Mouse (Mus musculus) spleen, adult 18-20 months (tissue): ENCODE data around the gene Hspb3.

Source experiments
- DNase-seq, 2 experiments: peaks; one replicate each; pipeline ENCODE4 v3.0.0; 2022; ENCODE audit warnings: mixed read lengths in 2 of 2

Hspb3 gene

DNA sequence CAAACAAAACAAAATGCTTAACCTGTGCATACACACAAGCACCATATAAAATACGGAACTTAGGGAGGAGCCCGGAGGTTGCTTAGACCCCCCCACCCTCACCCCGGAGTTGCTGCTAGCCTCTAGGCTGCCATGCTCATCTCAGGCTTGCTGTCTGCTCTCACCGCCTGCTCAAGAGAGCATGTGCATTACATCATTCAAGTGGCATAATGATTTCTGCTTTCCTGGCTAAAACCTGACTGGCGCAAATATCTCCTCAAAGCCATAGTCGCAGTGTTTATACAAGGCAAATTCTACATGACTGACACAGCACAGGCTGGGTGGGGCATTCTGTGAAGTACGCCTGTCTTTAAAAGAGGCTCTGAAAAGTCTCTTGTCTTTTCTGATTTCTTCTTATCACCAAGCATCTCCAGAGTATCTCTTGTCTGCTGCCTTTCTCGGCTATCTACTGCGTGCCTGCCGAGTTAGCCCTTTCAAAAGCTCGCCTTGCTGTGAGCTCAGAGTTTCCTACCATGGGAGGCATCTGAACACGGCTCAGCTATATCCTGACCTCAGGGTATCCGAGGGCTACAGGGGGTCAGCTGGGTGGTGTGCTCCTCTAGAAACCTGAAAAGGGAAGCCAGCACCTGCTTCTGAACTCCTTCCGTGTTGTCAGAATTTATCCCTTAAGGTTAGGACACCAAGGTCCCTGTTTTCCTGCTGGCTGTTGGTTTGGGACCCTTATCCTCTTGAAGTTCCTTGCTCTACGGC is 28.6 kb downstream of the Hspb3 start:
- DNase-seq = no peak

DNA sequence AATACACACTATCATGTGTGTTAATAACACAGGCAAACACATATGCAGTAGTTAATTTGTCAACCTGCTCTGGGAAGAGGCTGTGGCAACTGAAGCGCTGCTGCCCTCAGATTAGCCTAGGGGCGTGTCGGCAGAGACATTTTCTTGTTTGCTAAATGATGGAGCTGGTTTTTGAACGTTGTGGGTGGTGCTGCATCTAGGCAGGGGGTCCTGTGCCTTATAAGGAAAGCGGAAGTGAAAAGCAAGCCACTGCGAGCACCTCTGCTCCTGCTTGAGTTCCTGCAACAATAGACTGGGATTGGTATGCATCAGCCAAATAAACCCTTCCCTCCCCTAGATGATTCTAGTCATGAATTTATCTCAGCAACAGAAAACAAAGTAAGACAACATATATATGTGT is 31.0 kb downstream of the Hspb3 start:
- DNase-seq = no peak

DNA sequence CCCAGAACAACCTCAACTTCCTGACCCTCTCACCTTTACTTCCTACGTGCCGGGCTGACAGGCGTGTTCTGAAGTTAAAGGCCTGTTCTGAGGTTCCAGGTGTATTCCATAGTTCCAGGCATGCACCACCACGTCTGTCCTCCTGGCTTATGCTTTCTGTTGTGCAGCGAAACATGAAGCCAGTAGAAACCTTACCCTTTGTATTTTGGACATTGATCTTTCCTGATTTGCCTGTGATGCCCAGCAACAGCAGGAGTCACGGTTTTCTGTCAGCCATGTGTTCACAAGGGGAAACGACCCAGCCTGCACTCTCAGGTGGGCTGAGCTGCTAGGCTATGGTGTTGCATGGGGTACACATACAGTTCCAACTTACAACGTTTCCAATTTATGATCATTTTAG is 35.9 kb downstream of the Hspb3 start:
- no peak for DNase-seq

DNA sequence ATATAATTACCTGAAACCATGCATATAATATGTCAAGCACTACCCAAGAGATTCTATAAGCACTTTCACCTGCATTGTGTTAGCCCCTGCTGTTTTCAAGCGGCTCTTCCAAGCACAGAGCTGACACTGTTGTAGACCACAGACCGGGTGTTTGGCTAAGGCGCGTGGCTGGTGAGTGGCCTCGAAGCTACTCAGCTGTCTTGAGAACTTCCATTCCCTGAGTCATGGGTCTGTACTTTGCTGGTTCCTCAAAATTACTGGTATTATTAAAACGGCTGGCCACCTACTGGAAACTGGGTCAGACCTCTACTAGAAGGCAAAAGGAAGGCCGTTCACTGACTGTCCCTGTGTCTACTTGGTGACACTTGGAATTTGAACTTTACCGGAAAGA is 40.6 kb downstream of the Hspb3 start:
- no peak for DNase-seq

DNA sequence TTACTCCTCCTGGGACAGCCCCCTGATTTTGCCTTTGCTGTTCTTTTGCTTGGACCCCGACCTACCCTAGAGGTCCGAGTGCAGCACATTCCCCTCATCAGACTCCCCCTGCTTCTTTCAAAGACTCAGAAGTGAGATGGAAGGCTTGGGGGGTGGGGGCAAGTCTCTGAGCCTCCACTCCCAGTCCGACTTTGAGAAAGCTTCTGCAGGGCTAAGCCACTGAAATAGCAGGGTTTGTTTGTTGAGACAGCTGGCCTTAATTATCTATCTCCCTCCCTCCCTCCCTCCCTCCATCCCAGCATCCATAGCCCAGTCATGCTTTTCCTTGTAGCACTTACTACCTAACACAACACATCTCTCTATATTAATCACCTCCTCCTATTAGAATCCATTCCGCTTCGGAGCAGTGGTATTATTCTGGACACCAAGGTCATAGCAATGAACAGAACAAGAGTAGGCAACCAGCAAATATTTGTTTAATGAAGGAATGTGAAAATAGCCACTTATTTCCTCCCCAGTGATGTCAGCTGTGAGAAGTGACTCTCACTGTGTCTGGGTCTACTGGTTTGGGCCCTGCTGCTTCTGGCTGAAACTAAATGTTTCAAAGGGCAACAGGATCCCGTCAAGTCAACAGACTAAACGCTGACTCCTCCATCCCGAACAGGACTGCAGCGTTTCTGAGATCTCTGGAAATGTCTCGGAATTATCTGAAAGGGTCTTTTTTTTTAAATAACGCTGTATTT is 41.2 kb downstream of the Hspb3 start:
- no peak for DNase-seq

DNA sequence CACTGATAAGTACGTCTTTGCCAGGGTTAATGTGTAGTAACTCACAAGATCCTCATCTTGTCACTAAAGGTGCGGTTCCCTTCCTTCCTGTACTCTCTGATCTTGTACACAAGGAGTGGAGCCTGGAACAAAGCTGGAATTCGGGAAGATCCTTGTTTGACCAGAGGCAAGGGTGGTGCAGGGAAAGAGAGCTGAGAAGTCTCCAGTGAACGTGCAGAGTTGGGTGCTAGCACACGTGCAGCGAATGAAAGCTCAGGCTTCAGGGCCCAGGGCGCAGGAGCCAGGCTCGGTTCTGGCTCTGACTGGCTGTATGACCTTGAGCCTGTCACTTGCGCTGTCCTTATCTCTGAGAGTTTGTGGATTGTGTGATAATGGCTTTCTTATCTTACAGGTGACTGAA is 44.5 kb downstream of the Hspb3 start:
- DNase-seq = no peak

DNA sequence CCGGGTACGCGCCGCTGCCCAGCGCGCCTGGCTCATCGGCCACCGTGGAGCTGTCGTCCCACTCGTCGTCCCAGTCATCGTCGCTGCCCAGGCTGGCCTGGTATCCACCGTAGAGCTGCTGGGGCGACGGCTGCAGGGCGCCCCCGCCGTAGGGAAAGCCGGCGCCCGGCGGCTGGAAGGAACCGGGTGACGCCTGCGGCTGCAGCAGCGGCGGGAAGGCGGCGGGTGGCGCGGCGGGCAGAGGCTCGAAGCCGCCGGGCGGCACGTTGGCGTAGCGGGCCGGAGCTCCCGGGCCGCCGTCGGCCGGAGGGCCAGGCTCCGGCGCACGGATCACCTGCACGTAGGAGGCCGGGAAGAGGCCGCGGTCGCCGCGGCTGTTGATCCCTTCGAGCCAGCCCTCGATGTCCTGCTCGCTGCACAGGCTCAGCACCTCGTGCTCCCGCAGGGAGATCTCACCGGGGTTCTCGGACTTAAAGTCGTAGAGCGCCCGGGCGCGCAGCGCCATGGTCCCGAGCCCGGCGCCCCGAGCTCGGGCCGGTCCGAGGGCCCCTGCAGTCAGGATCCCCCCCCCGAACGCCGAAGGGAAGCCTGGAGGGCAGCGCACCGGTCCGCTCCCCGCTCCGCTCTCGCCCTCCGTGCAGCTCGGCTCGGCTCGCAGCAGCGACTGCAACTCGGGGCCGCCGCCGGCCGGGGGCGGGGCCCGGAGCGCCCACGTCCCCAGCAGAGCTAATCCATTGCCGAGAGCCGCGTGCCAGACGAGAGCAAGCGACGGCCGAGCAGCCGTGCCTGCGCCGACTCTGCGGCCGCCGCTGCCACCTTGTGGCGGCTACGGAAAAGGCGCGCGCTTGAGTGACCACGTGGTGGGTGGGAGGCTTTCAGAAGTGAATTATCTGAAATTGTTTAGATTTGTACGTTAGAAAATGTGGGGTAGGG is 45.3 kb downstream of the Hspb3 start, which contains the start of gene Snx18:
Snx18 (minus strand) TSS at position 674 of the 933 bp plus-strand sequence.
- peak; percentile 84 to 89 for DNase-seq

DNA sequence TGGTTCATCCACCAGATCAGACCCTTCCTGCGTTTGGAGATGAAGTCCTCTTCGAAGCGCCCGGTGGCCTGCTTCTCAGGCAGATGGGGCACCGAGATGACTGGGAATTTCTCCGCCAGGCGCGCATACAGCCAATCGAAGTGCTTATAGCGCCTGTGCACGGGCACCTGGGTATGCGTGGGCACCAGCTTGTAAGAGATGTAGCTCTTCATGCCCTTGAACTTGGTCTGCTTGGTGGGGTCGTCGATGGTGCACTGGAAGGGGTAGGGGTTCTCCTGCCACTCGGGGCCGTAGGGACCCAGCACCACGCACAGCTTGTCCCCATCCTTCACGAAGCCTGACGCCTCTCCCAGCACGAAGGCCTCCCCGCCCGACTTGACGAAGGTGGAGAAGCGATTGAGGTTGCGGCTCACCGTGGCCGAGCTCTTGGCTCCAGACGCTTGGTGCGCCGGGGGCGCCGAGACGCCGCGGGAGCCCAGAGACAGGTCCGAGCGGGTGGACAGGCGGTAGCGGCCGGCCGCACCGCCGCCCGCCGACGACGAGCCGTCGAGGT is 46.1 kb downstream of the Hspb3 start:
- peak in 1 of 2 experiments; percentile 30 for DNase-seq

DNA sequence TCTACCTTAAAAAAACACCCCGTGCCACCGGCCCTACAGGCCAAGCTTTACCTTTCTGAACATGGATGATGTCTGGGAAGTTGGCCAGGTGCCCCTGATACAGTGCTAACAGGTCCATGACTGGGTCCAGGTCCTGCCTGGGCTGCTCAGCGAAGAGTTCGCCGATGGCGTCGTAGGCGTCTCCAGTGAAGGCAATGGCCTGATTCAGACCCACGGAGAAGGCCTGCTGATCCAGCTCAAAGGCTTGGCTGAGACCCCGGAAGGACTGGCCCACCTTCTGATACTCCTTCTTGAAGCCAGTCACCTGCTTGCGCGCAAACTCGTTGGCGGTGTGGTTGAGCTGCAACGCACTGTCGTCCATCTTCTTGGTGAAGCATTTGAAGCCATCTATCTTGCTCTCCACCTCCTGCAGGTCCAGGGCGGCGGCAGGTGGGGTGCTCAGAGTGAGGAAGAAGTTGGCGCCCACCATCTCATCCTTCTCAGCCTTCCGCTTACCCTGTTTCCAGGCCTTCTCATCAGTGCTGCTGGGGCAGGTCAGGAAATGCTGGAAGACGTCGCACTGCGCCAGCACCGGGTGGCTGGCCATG is 46.6 kb downstream of the Hspb3 start:
- DNase-seq = no peak

DNA sequence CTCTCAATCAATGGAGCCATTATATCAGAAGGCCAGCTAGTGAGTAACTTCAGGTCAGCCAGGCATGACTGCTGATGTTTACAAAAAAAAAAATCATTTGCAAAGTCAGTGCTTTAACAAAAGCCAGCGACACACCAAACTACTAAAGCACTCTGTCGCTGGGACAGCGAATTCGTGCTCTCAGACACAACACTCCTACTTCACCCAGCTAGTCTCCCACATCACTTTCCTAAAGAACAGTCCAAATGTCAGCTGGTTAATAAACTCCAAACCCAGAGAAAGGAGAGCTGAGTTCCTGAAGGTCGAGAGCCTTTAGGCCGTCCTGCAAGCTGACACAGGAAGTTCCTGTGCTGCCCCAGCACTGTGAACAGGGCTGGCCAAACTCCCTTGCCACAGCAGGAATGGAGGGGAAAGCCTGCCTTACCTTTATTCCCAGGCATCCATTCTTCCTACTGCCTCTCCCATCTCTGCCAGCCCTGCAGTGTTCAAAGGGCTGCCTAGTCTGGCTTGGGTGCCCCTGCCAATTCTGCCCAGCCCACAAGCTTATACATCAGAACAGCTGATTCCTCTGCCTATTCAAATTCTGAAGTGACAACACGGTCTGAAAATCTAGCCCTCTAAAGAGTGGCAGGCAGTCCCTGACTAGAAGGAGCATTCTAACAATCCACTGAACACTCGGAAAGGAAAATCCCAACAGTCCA is 47.4 kb downstream of the Hspb3 start:
- no peak for DNase-seq

DNA sequence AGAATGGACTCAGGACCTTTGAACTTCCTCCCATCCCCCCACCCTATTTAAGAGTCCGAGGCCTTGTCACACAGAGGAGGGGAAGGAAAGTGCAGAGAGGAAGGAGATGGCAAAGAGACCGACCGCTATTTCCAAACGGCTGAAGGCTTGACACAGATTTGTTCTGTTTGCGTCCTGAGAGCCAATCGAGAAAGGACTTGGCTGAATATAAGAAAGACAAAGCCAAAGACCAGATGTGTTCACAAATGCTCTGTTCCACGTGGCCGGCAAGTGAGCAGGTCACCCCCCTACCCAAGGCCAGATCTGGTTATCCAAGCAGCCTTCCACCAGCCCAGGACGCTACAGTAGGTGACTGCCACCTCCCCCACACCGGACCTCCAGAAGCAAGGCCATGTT is 47.9 kb downstream of the Hspb3 start:
- no peak for DNase-seq

DNA sequence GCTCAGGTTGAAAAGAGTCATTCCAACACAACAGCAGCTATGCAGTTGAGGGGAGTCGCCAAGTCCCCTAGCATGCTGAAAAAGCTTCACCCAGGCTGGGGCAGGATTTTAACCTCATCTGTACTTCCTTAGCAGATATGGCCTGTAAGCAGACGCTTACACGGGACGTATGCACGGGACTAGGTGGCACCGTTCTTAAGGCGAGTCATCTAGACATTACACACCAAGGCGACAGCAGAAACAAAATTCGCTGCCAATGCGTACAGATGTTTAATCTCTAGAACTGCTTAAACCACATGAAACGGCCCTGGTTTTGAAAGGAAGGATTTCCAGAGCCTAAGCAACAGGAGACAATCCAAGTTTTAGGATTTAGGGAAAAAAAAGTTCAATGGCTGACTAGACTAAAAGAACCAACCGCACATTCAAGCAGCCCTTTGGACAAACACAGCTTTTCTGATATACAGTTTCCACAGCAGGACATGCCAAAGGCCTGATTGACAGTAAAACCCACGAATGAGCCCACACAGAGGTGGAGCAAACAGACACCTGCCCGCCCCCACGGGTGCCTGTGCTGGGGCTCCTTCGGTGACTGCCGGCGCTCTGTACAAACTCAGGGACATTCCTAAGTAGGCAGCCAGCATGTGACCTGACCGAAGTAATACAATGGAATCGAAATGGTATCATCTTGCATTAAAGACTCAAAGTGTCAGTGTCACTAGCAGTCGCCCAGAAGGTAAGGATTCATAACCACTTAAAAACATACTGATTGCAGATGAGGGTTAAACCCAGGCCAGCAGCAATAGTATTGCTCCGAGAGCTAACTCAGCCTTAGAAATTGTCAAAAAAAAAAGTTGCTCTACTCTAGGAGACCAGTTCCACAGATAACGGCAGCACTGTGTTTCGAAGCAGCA is 48.6 kb downstream of the Hspb3 start:
- peak; percentile 63 to 73 for DNase-seq

DNA sequence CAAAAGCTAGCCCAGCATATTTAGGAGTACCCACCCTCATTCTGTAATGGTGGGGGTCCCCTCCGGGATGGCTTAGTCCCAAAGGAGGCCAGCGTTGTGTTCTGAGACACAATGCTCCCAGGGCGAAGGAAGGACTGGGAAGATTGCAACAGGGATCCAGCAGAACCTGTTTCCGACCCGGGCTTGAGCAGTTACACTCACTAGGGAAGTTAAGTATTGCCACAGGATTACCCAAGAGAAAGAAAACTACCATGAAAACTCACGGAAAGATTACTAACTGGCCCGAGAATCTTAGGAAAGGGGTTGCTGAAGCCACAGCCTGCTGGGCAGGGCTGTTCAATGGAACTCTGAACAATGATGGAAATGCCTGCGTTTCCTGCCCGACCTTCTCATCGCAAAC is 49.6 kb downstream of the Hspb3 start:
- no peak for DNase-seq

DNA sequence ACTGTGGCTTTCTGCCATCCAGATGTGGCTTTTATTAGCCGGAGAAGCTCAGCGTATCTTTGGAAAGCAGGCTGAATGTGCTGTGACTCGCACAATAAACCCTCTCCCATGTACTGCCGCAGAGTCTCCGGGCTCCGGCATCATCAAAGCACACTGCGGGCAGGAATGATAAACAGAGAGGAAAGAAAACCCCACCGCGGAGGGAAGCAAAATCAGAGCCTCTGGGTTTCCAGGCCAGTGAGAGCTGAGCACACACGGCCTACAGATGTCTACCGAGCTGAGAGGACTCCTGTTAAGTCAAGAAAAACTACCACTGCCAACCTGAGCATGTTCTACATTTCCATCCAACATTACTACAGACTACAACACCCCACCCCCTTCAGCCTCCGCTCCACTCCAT is 50.1 kb downstream of the Hspb3 start:
- no peak for DNase-seq
